Mouse (Mus musculus): ENCODE measurements at regions not wholly inside any gene's neighbourhood (a gene's known extent, or its start where the extent isn't known, plus 50 kb on each side); places are given as distances from the start of the nearest gene placed in this dataset.
"Not testable (repeated sequence)": the region's sequence is repeated elsewhere in the genome, so short reads cannot be mapped to it uniquely, and the experiment has no call there.

GRCm38 (mm10) chr4:92977761-92978160, 357.6 kb downstream of the Tusc1 start:
- DNase-seq (ENCODE audit: low spot score in 2 of 2) = no peak

GRCm38 (mm10) chr4:92942068-92942707, 393.1 kb downstream of the Tusc1 start:
- DNase-seq (ENCODE audit: low spot score in 2 of 2) = no peak

- peak in 1 of 2 experiments; percentile 1 for DNase-seq (ENCODE audit: low spot score in 2 of 2)
These were observed 404.0 kb downstream of the Tusc1 start for GRCm38 (mm10) chr4:92931272-92931671.

GRCm38 (mm10) chr4:92921386-92922040, 413.8 kb downstream of the Tusc1 start:
- no peak for DNase-seq (ENCODE audit: low spot score in 2 of 2)

GRCm38 (mm10) chr4:92903468-92903867, 431.8 kb downstream of the Tusc1 start:
- not testable (repeated sequence) for DNase-seq (ENCODE audit: low spot score in 2 of 2)
